Mouse (Mus musculus) embryonic facial prominence, embryonic 12.5 days (tissue): Measurements from ENCODE around the gene Trim7. TPM values are rescaled to one million over a fixed set of nuclear protein-coding genes. Genes with fewer than 3 reads are reported as not detected.

Experiments
- ATAC-seq: fragments of 200-750 bp; cut with Nextera tagmentation; 2 replicates; pipeline ENCODE4 v1.8.0; 2017; ENCODE audit not compliant: insufficient number of reproducible peaks, insufficient read depth, low FRiP score, low TSS enrichment
- H3K27ac ChIP-seq: fragments of 300-500 bp; sonication (generic); 2 replicates; pipeline ENCODE4 v1.5.1; 2016; ENCODE audit warnings: mild to moderate bottlenecking
- H3K27me3 ChIP-seq: fragments of 300-500 bp; sonication (generic); 2 replicates; pipeline ENCODE4 v1.6.1; 2016; ENCODE audit warnings: mild to moderate bottlenecking, moderate library complexity
- H3K36me3 ChIP-seq: fragments of 300-500 bp; sonication (generic); 2 replicates; pipeline ENCODE4 v1.6.1; 2016; ENCODE audit warnings: mild to moderate bottlenecking
- H3K4me1 ChIP-seq: fragments of 300-500 bp; sonication (generic); 2 replicates; pipeline ENCODE4 v1.6.1; 2016
- H3K4me2 ChIP-seq: fragments of 300-500 bp; sonication (generic); replicated peaks from 2 replicates; pipeline ENCODE4 v1.6.1; 2016; ENCODE audit warnings: mild to moderate bottlenecking, moderate library complexity
- H3K4me3 ChIP-seq: fragments of 300-500 bp; sonication (generic); 2 replicates; pipeline ENCODE4 v1.5.1; 2016; ENCODE audit warnings: mild to moderate bottlenecking
- H3K9ac ChIP-seq: fragments of 300-500 bp; sonication (generic); 2 replicates; pipeline ENCODE4 v1.6.1; 2016; ENCODE audit warnings: mild to moderate bottlenecking, moderate library complexity
- H3K9me3 ChIP-seq: fragments of 300-500 bp; sonication (generic); 2 replicates; pipeline ENCODE4 v1.6.1; 2016; ENCODE audit warnings: mild to moderate bottlenecking, moderate library complexity
- WGBS: fragments of 180-500 bp; shearing (Covaris S2); methylation state at CpG from one replicate; pipeline ENCODE4 v1.1.7; 2016; 5-methylcytosine and 5-hydroxymethylcytosine counted together
- polyA plus RNA-seq: library from polyadenylated mRNA; unstranded; fragments of >200 nt; fragmentation: Nextera tagmentation; extraction: Ambion mirVana; gene quantifications from 2 replicates; pipeline ENCODE4 v1.2.1, GENCODE M21; 2016

The Trim7 gene
- polyA plus RNA-seq, 1 experiment from 2014 or later: 0.65 TPM

DNA sequence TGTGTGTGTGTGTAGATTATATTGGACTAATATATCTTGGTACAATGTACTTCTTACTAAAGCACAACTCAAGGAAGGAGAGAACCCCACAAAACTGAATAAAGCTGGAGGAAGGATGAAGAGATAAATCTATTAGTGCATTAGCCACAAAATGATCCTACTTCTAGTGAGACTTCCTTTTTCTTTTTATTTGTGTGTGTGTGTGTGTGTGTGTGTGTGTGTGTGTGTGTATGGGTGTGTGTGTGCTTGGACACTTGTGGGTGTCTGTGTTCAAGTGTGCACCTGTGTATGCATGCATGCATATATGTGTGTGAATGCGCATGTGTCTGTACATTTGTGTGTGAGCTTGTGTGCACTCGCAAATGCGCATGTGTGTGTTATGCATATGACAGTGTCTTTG is 32.8 kb upstream of the Trim7 start:
- Histone ChIP-seq H3K4me2 (no peak overlapping the region), H3K4me3 (no peak overlapping the region), H3K27ac (no peak overlapping the region), H3K27me3 (no peaks in the 10 kb centered on the region), H3K9ac (no peak overlapping the region), H3K9me3 (no peaks in the 10 kb centered on the region), H3K4me1 (no peaks in the 10 kb centered on the region), H3K36me3 (no peaks in the 10 kb centered on the region)
- WGBS: 96% methylated on average over 3 of the region's 3 CpGs
- no peak for ATAC-seq

DNA sequence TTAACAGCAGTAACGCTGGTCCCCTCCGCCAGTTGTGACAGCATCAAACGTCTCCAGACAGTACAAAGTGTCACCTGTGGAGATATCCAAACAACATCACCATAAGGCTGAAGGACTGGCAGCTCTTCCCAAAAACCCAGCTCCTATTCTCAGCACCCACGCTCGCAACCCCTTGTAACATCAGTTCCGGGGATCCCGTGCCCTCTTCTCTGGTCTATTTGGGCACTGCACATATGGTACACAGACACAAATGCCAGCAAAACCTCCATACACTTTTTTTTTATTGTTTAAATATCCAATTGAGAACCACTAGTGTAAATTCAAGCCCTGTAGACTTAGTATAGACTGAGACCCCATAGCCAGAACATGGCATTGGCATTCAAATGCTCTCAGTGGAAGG is 30.7 kb upstream of the Trim7 start:
- H3K36me3 ChIP-seq: no peaks in the 10 kb centered on the region
- peaks cover 6% of the 10 kb centered on the region; the same call in 1 of the 2 replicates for H3K4me1 ChIP-seq
- H3K4me3 ChIP-seq: no peak overlapping the region
- ATAC-seq: no peak
- H3K27me3 ChIP-seq: no peaks in the 10 kb centered on the region
- H3K4me2 ChIP-seq: no peak overlapping the region
- no peak overlapping the region for H3K27ac ChIP-seq
- 88% methylated on average over 7 of the region's 7 CpGs for WGBS
- no peaks in the 10 kb centered on the region for H3K9me3 ChIP-seq
- no peak overlapping the region for H3K9ac ChIP-seq

DNA sequence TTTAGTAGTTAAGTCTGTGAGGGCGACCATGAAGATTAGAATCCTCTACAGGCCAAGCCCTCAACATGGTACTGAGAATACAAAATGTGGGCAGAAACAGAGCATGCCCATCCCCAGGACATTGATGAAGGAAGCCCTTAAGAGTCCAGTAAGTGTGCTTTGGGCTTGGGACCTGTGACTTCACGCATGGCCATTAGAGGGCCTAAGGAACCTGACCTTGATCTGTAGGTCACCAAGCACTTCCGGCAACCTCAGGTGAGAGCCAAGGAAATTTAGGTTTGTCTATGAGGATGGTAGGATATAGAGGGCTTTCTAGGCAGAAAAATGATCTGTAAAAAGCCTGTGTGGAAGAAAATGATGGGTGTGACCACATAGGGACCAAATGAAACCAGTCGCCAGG is 29.6 kb upstream of the Trim7 start:
- no peak for ATAC-seq
- Histone ChIP-seq H3K4me3 (no peak overlapping the region), H3K4me1 (peaks cover 7% of the 10 kb centered on the region; the same call in 1 of the 2 replicates), H3K36me3 (no peaks in the 10 kb centered on the region), H3K4me2 (no peak overlapping the region), H3K27ac (no peak overlapping the region), H3K27me3 (no peaks in the 10 kb centered on the region), H3K9ac (no peak overlapping the region), H3K9me3 (no peaks in the 10 kb centered on the region)
- 82% methylated on average over 4 of the region's 4 CpGs for WGBS

DNA sequence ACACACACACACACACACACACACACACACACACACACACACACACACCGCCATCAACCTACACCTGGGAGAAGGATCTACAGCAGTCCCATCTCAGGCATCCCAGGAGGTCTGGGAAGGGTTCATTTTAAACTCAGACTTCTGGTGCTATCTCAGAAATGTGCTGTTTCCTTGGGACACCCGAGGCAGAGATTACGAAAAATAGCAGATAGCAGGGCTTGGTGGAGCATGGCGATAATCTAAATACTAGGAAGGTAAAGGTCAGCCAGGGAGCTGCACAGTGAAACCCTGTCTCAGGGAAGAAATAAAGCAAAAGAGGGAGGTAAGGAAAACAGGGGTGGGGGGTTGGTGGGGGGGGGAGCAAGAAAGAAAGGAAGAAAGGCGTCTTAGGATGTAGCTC is 28.7 kb upstream of the Trim7 start:
- H3K9ac ChIP-seq: no peak overlapping the region

DNA sequence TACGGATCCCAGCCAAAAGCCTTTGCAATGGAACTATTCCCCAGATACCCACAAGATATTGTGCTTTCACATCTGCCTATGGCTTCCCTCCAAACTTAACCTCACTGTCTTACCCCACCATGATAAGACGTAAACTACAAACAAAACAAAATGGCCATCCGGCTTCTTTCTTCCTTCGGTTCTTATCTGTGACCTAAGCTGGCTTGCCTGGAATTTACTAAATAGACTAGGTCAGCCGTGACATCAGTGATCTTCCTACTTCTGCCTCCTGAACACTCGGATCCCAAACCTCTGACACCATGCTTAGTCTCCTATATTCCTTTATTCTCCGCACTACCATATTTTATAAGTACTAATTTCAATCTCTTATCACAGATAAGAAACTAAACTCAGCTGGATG is 27.6 kb upstream of the Trim7 start:
- Histone ChIP-seq H3K36me3 (peaks cover 19% of the 10 kb centered on the region), H3K9ac (peak overlapping the region; percentile 41; the same call in 1 of the 2 replicates), H3K27ac (no peak overlapping the region), H3K4me1 (peaks cover 19% of the 10 kb centered on the region), H3K9me3 (no peaks in the 10 kb centered on the region), H3K4me2 (peak overlapping the region; percentile 75; the same call in 1 of the 2 replicates), H3K27me3 (no peaks in the 10 kb centered on the region), H3K4me3 (no peak overlapping the region)
- ATAC-seq: no peak
- 88% methylated on average over 7 of the region's 7 CpGs for WGBS

More for the DNA sequence above, 28.7 kb upstream of the Trim7 start:
- no peak for ATAC-seq
- H3K9me3 ChIP-seq: no peaks in the 10 kb centered on the region
- peaks cover 17% of the 10 kb centered on the region for H3K4me1 ChIP-seq
- no peak overlapping the region for H3K4me2 ChIP-seq
- H3K27me3 ChIP-seq: no peaks in the 10 kb centered on the region
- H3K27ac ChIP-seq: no peak overlapping the region
- peaks cover 9% of the 10 kb centered on the region for H3K36me3 ChIP-seq
- no peak overlapping the region for H3K4me3 ChIP-seq
- WGBS: 88% methylated on average over 5 of the region's 5 CpGs

DNA sequence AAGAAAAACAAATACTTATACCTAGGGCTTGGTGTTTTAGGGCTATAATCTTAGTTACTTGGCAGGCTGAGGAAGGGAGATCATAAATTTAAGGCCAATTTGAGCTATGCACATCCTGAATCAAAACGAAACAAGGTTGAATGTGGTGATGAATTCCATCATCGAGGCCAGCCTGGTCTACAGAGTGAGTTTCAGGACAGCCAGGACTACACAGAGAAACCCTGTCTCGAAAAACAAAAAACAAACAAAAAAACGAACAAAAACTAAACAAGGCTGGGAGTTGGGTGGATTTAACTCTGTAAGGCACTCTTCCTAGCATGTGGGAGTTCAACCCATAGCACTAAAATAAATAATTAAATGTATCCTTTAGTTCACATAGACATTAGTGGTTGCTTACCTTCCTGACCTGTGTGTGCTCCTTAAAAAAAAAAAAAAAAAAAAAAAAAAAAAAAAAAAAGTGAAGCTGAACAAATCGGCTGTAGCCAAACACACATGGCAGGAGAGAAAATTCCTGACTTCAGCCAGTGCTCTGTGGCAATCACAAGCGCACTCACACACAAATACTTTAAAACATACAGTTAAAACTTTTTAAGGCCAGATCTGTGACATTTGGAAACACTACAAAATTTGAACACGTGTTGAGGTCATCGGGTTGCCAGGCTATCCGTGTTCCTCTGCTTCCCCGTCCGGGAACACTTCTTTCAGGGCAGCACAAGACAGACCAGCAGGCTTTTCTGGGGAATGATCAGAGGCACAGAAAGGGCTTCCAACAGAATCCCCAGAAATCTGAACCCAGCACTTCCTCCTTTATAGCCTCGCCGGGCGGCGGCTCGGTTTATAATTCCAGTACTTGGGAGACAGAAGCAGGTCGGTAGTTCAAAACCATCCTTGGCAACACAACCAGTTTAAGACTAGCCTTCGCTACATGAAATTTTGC is 26.7 kb upstream of the Trim7 start:
- Histone ChIP-seq H3K9me3 (no peaks in the 10 kb centered on the region), H3K4me2 (peak overlapping the region; percentile 75), H3K4me1 (peaks cover 19% of the 10 kb centered on the region), H3K27ac (peak overlapping the region; percentile 98), H3K36me3 (peaks cover 29% of the 10 kb centered on the region), H3K27me3 (no peaks in the 10 kb centered on the region), H3K4me3 (peak overlapping the region; percentile 89), H3K9ac (peak overlapping the region; percentile 51)
- WGBS: 9% methylated on average over 18 of the region's 18 CpGs
- 0 out of 2 replicates have a peak, but pooled peaks have one; percentile 2 for ATAC-seq

DNA sequence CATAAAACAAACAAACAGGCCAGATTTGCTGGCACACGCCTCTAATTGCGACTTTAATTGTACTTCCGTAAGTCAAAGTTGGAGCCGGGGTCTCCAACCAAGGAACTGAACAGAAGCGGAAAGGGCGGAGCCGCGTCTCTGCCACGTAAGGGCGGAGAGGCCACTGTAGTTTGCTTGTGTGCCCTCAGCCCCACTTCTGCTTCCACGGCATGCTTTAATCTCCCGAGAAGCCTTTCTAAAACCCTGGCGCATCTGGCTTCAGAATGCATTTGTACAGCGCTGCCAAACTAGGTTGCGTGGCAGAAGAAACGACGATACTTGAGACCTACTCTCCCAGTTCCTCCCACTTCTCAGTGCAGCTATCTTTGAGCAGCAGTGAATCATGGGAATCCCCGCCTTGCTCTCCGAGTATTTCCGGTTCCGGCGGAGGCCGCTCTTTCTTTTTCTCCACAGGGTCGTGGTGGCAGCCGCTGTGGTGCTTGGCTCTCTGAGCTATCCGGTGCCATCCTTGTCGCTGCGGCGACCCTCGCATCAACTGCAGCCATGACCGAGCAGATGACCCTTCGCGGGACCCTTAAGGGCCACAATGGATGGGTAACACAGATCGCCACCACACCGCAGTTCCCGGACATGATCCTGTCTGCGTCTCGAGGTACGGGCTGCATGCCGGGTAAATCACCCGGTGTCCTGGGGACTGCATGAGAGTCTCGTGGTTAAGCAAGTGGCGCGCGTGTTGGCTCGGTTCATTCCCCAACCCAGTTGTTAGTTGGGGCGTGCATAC is 25.8 kb upstream of the Trim7 start, which contains the start of gene Rack1:
Rack1 (plus strand) TSS at position 412 of the 781 bp plus-strand sequence.
- no peaks in the 10 kb centered on the region for H3K9me3 ChIP-seq
- H3K9ac ChIP-seq: peak within 1 kb of the TSS; percentile 94
- H3K4me2 ChIP-seq: peak within 1 kb of the TSS; percentile 75
- peaks cover 37% of the 10 kb centered on the region for H3K36me3 ChIP-seq
- peak within 1 kb of the TSS; percentile 89 for H3K4me3 ChIP-seq
- no peaks in the 10 kb centered on the region for H3K27me3 ChIP-seq
- peaks cover 19% of the 10 kb centered on the region for H3K4me1 ChIP-seq
- peak within 1 kb of the TSS; percentile 98 for H3K27ac ChIP-seq
- WGBS: under 1% methylated on average over 47 of the region's 47 CpGs
- peak; percentile 87 for ATAC-seq

DNA sequence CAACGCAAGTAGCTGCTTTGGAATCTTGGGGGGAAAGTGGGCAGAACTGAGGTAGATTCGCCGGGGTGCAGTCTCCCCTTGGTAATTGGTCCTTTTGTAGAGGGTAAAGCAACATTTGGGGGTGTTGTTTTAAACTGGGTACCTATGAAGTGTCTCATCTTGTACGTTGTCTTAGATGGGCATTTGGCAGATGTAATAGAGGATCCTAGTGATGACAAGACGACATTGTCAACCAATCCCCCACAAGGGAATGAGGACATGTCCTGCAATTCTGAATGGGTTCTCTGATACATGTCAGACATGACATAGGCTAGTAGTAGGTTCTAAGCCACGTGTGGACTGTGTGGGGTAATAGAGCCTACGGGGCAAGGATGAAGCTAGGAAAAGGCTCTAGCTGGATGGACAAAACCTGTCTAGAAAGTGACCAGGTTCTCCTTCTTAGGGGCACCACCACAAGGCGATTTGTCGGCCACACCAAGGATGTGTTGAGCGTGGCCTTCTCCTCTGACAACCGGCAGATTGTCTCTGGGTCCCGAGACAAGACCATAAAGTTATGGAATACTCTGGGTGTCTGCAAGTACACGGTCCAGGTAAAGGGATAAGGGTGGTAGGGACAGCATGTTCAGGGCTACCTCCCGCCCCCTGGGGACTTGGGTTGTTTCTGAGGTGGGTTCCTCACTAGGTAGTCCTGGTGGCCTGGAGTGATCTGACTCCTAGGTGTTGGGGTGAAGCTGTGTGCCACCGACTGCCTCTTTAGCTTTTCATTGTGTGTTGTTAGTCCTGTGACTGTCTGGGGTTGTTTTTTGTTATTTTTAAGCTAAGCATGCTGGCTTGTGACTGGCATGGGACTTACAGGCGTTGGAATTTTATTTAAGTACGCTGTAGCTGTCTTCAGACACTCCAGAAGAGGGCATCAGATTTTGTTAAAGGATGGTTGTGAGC is 23.8 kb upstream of the Trim7 start:
- H3K36me3 ChIP-seq: peaks cover 57% of the 10 kb centered on the region
- H3K27ac ChIP-seq: no peak overlapping the region
- H3K9me3 ChIP-seq: no peaks in the 10 kb centered on the region

DNA sequence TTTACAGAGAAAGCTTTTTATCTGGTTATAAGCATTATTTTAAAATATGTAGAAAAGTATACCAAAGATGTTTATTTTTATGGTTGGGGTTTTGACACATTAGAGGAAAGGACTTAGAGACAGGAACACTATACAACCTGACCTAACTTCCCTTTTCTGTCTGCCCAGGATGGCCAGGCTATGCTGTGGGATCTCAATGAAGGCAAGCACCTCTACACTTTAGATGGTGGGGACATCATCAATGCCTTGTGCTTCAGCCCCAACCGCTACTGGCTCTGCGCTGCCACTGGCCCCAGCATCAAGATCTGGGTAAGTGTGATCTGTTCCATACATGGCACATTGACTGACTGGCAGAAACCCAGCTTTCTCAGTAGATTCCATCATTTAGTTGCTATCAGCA is 22.0 kb upstream of the Trim7 start:
- H3K4me1 ChIP-seq: peaks cover 13% of the 10 kb centered on the region
- H3K9me3 ChIP-seq: no peaks in the 10 kb centered on the region
- WGBS: 96% methylated on average over 2 of the region's 2 CpGs
- ATAC-seq: no peak
- no peak overlapping the region for H3K27ac ChIP-seq
- no peaks in the 10 kb centered on the region for H3K27me3 ChIP-seq
- H3K36me3 ChIP-seq: peaks cover 74% of the 10 kb centered on the region
- no peak overlapping the region for H3K4me3 ChIP-seq
- H3K4me2 ChIP-seq: no peak overlapping the region
- H3K9ac ChIP-seq: no peak overlapping the region

More for the DNA sequence above, 23.8 kb upstream of the Trim7 start:
- no peak for ATAC-seq
- peak overlapping the region; percentile 94 for H3K9ac ChIP-seq
- WGBS: 74% methylated on average over 17 of the region's 17 CpGs
- H3K27me3 ChIP-seq: no peaks in the 10 kb centered on the region
- H3K4me2 ChIP-seq: peak overlapping the region; percentile 75
- peaks cover 19% of the 10 kb centered on the region for H3K4me1 ChIP-seq
- H3K4me3 ChIP-seq: peak overlapping the region; percentile 89

DNA sequence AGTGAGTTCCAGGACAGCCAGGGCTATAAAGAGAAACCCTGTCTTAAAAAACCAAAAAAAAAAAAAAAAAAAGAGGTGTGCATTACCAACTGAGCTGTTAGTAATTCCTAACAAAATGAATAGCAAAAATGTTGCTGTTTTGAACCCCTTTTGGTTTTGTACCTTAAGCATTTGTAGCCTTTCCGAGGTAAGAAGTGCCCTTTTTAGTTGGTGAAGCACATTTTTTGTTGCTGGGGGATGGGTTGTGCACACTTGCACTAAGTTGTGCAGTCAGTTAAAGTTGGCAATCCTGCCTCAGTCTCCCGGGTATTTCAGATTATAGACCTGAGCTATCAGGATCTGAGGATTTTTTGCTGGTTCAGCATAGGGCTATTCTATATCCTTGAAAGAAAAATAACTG is 21.0 kb upstream of the Trim7 start:
- Histone ChIP-seq H3K9ac (no peak overlapping the region), H3K36me3 (peaks cover 82% of the 10 kb centered on the region), H3K4me2 (no peak overlapping the region), H3K27ac (no peak overlapping the region), H3K4me3 (no peak overlapping the region), H3K4me1 (peaks cover 12% of the 10 kb centered on the region), H3K27me3 (no peaks in the 10 kb centered on the region), H3K9me3 (no peaks in the 10 kb centered on the region)
- no peak for ATAC-seq
- 84% methylated on average over 2 of the region's 2 CpGs for WGBS
